Mouse (Mus musculus) ES-Bruce4 (cell line): Measurements from ENCODE around the gene Prepl. TPM values are rescaled to one million over a fixed set of nuclear protein-coding genes. Genes with fewer than 3 reads are reported as not detected.

Experiments
- H3K27ac ChIP-seq: 2 replicates; pipeline ENCODE4 v1.5.1; 2012; ENCODE audit warnings: low read length, inconsistent platforms; ENCODE audit not compliant: insufficient read depth
- H3K27me3 ChIP-seq: 2 replicates; pipeline ENCODE4 v1.6.1; 2012; ENCODE audit warnings: mild to moderate bottlenecking, low read length, inconsistent platforms; ENCODE audit not compliant: control insufficient read depth, poor library complexity, insufficient read depth, severe bottlenecking
- H3K36me3 ChIP-seq: 2 replicates; pipeline ENCODE4 v1.6.1; 2012; ENCODE audit warnings: inconsistent platforms, mild to moderate bottlenecking, low read length, moderate library complexity; ENCODE audit not compliant: control insufficient read depth, poor library complexity, insufficient read depth, severe bottlenecking
- H3K4me1 ChIP-seq: one replicate; pipeline ENCODE4 v1.8.1; 2011; ENCODE audit warnings: low read length; ENCODE audit not compliant: control insufficient read depth, insufficient read depth
- H3K4me3 ChIP-seq: 2 replicates; pipeline ENCODE4 v1.5.1; 2011; ENCODE audit warnings: low read depth, mild to moderate bottlenecking, low read length
- H3K9ac ChIP-seq: 2 replicates; pipeline ENCODE4 v1.6.1; 2012; ENCODE audit warnings: low read depth, mild to moderate bottlenecking, inconsistent platforms; ENCODE audit not compliant: poor library complexity, severe bottlenecking
- H3K9me3 ChIP-seq: replicated peaks from 2 replicates; pipeline ENCODE4 v1.6.1; 2012; ENCODE audit warnings: mild to moderate bottlenecking, low read length, inconsistent platforms; ENCODE audit not compliant: control insufficient read depth, poor library complexity, insufficient read depth, severe bottlenecking
- CTCF ChIP-seq: IDR thresholded peaks from one replicate; pipeline ENCODE4 v1.8.1; 2011; ENCODE audit warnings: low read depth, low read length
- EP300 ChIP-seq: IDR thresholded peaks from 2 replicates; pipeline ENCODE4 v1.6.1; 2011; ENCODE audit warnings: low read depth, low read length; ENCODE audit not compliant: insufficient read depth
- POLR2A ChIP-seq: IDR thresholded peaks from one replicate; pipeline ENCODE4 v1.8.1; 2011; ENCODE audit warnings: low read length; ENCODE audit not compliant: insufficient read depth
- polyA plus RNA-seq: library from polyadenylated mRNA; stranded (reverse); fragments of >200 nt; gene quantifications from 2 replicates; pipeline ENCODE4 v1.2.4, GENCODE M21; 2011; ENCODE audit warnings: low read depth; ENCODE audit not compliant: missing spikeins, insufficient read depth, insufficient read length

The Prepl gene
- polyA plus RNA-seq, 1 experiment, result 32.4 TPM

GRCm38 (mm10) chr17:85089011-85089410, 1.0 kb downstream of the Prepl start:
- Histone ChIP-seq H3K27ac (no peak overlapping the region), H3K36me3 (no peaks in the 10 kb centered on the region), H3K27me3 (no peaks in the 10 kb centered on the region), H3K9ac (no peak overlapping the region), H3K9me3 (no peaks in the 10 kb centered on the region), H3K4me3 (no peak overlapping the region), H3K4me1 (no peaks in the 10 kb centered on the region)
- TF ChIP-seq CTCF (no peak), POLR2A (no peak)

DNA sequence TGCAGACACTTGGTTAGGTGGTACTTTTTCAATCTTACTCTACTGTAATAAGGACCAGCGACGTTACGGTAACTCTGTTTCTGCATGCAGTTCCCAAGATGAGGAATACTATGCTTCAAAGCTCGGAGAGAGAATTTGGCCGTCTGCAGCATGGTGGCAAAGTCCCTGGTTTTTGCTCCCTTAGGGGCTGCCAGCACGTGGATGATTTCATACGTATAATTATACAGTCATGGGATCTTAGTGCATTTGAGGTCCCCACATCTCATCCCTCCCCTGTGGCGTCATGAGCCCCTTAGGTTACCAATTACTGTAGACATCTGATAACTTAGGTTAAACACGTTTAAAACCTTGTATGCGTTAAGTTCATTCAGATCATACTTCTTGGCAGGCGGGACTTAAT, 1.6 kb downstream of the Prepl start:
- H3K4me3 ChIP-seq, result no peak overlapping the region
- H3K9ac ChIP-seq, result no peak overlapping the region
- no peaks in the 10 kb centered on the region for H3K4me1 ChIP-seq
- H3K36me3 ChIP-seq, result no peaks in the 10 kb centered on the region
- no peaks in the 10 kb centered on the region for H3K27me3 ChIP-seq
- no peak overlapping the region for H3K27ac ChIP-seq
- no peaks in the 10 kb centered on the region for H3K9me3 ChIP-seq
- TF ChIP-seq CTCF, result no peak
- no peak for TF ChIP-seq POLR2A
- TF ChIP-seq EP300, result no peak

- H3K4me3 ChIP-seq, result no peak overlapping the region
- H3K27ac ChIP-seq, result no peak overlapping the region
- H3K9ac ChIP-seq, result no peak overlapping the region
- no peaks in the 10 kb centered on the region for H3K36me3 ChIP-seq
- TF ChIP-seq CTCF, result no peak
- TF ChIP-seq POLR2A, result no peak
- no peak for TF ChIP-seq EP300
- H3K9me3 ChIP-seq, result no peaks in the 10 kb centered on the region
- no peaks in the 10 kb centered on the region for H3K27me3 ChIP-seq
- no peaks in the 10 kb centered on the region for H3K4me1 ChIP-seq
These were observed 2.5 kb downstream of the Prepl start for GRCm38 (mm10) chr17:85087591-85087990.

GRCm38 (mm10) chr17:85086501-85086900, 3.5 kb downstream of the Prepl start:
- Histone ChIP-seq H3K27me3 (no peaks in the 10 kb centered on the region), H3K9me3 (no peaks in the 10 kb centered on the region), H3K4me3 (no peak overlapping the region), H3K4me1 (no peaks in the 10 kb centered on the region), H3K9ac (no peak overlapping the region), H3K27ac (no peak overlapping the region), H3K36me3 (no peaks in the 10 kb centered on the region)
- TF ChIP-seq POLR2A (no peak), CTCF (no peak), EP300 (no peak)

DNA sequence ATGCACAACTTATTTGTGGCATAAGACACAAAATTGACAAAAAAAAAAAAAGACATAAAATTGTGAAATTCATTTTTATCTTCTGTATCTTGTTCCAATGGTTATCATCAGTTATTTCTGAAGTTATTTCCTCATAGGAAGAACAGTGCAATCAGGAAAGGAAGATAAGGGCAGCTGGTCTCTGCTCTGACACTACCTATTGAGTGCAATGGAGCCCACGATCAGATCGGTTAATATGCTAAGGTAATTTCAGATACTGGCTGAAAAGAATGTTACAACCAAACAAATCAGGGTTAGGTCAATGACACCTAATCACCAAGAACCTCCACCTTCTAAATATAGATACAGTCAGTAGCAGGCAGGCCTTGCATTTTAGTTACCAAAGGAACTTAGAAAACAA, 4.7 kb downstream of the Prepl start:
- no peaks in the 10 kb centered on the region for H3K36me3 ChIP-seq

GRCm38 (mm10) chr17:85080781-85081180, 9.3 kb downstream of the Prepl start:
- no peak overlapping the region for H3K27ac ChIP-seq
- no peaks in the 10 kb centered on the region for H3K4me1 ChIP-seq
- H3K9me3 ChIP-seq, result no peaks in the 10 kb centered on the region
- H3K27me3 ChIP-seq, result no peaks in the 10 kb centered on the region
- TF ChIP-seq EP300 (no peak), CTCF (no peak), POLR2A (no peak)
- H3K9ac ChIP-seq, result no peak overlapping the region
- no peak overlapping the region for H3K4me3 ChIP-seq
- peaks cover 5% of the 10 kb centered on the region; the same call in 1 of the 2 replicates for H3K36me3 ChIP-seq

More for the DNA sequence above, 4.7 kb downstream of the Prepl start:
- no peaks in the 10 kb centered on the region for H3K9me3 ChIP-seq
- H3K9ac ChIP-seq, result no peak overlapping the region
- no peaks in the 10 kb centered on the region for H3K4me1 ChIP-seq
- no peaks in the 10 kb centered on the region for H3K27me3 ChIP-seq
- no peak overlapping the region for H3K27ac ChIP-seq
- no peak overlapping the region for H3K4me3 ChIP-seq
- no peak for TF ChIP-seq POLR2A
- TF ChIP-seq CTCF, result no peak
- no peak for TF ChIP-seq EP300
